Mouse (Mus musculus): ENCODE data around the gene Slc7a1.

DNA sequence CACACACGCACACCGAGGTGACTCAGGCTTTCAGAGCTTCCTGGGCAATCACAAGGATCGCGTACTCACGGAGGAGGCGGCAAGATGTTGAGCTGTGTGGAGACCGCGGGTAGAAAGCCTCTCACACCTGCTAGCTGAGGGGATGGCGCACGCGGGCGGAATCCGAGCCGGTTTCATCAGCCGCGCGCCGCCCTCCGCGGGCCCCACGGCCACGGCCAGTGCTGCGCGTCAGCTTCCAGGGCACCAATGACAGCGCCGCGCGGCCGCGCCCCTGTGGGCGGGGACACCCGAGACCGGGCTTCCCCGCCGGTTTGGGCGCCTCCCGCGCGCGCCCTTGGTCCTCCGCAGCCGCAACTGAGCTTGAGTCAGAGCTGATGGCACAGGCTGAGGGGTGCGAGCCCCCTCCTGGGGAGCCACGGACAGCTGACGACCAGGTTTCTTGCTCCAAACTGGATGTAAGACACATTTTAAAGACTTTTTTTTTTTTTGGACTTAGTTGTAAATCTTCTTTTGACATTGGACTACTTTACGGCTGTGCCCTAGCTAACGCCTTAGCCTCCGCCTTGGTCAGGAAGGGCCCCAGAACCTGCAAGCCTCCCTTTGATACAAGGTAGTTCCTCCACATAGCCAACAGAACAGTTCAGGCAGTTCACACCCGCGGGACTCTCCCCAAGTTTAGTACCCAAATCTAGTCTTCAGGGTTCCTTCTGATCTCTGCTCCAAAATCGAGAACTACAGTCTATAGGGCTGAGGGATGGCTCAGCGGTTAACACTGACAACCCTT, at the start of gene Slc7a1:
- TF ChIP-seq CTCF (IDR thresholded peaks at IDR 0.05) (peak; percentile 12; the same call in 1 of the 2 replicates), EP300 (IDR thresholded peaks at IDR 0.05) (no peak)
